Mouse (Mus musculus): ENCODE measurements around the gene Ercc5.

GRCm38 (mm10) chr1:44202876-44203275 is 55.3 kb downstream of the Ercc5 start:
- TF ChIP-seq CTCF (IDR thresholded peaks at IDR 0.05; ENCODE audit: extremely low read depth, insufficient read depth, insufficient read length, insufficient replicate concordance) (no peak), POLR2A (IDR thresholded peaks at IDR 0.05; ENCODE audit: low read depth, low read length) (no peak)

Data from spleen, adult 2 months (tissue).